Mouse (Mus musculus) limb, embryonic 13.5 days (tissue): ENCODE measurements around the gene Olfr948. TPM values are rescaled to one million over a fixed set of nuclear protein-coding genes. Genes with fewer than 3 reads are reported as not detected.

Experiments used
- ATAC-seq: fragments of 200-750 bp; cut with Nextera tagmentation; 2 replicates; pipeline ENCODE4 v1.8.0; 2017; ENCODE audit warnings: low read depth, moderate number of reproducible peaks, moderate TSS enrichment; ENCODE audit not compliant: low FRiP score
- H3K27ac ChIP-seq: fragments of 300-500 bp; sonication (generic); 2 replicates; pipeline ENCODE4 v1.5.1; 2015; ENCODE audit warnings: inconsistent platforms, mild to moderate bottlenecking, moderate library complexity
- H3K27me3 ChIP-seq: fragments of 300-500 bp; sonication (generic); 2 replicates; pipeline ENCODE4 v1.6.1; 2015; ENCODE audit warnings: mild to moderate bottlenecking, inconsistent platforms
- H3K36me3 ChIP-seq: fragments of 300-500 bp; sonication (generic); 2 replicates; pipeline ENCODE4 v1.6.1; 2015; ENCODE audit warnings: inconsistent platforms, mild to moderate bottlenecking, moderate library complexity
- H3K4me1 ChIP-seq: fragments of 300-500 bp; sonication (generic); 2 replicates; pipeline ENCODE4 v1.6.1; 2015; ENCODE audit warnings: inconsistent platforms
- H3K4me2 ChIP-seq: fragments of 300-500 bp; sonication (generic); replicated peaks from 2 replicates; pipeline ENCODE4 v1.6.1; 2015; ENCODE audit warnings: inconsistent platforms, mild to moderate bottlenecking, moderate library complexity
- H3K4me3 ChIP-seq: fragments of 300-500 bp; sonication (generic); 2 replicates; pipeline ENCODE4 v1.5.1; 2015; ENCODE audit warnings: moderate library complexity, mild to moderate bottlenecking, inconsistent platforms
- H3K9ac ChIP-seq: fragments of 300-500 bp; sonication (generic); 2 replicates; pipeline ENCODE4 v1.6.1; 2015; ENCODE audit warnings: mild to moderate bottlenecking, inconsistent platforms
- H3K9me3 ChIP-seq: fragments of 300-500 bp; sonication (generic); 2 replicates; pipeline ENCODE4 v1.6.1; 2016; ENCODE audit warnings: inconsistent platforms
- WGBS: fragments of 180-500 bp; shearing (Covaris S2); methylation state at CpG from one replicate; pipeline ENCODE4 v1.1.7; 2015; 5-methylcytosine and 5-hydroxymethylcytosine counted together
- polyA plus RNA-seq: library from polyadenylated mRNA; unstranded; fragments of >200 nt; fragmentation: Nextera tagmentation; extraction: Ambion mirVana; gene quantifications from 2 replicates; pipeline ENCODE4 v1.2.1, GENCODE M21; 2015

Gene Olfr948
- polyA plus RNA-seq = not detected in 2 replicates

GRCm38 (mm10) chr9:39325945-39326344 lies at the start of gene Olfr948:
Gene Olfr948, minus strand, starts transcription at chr9:39326045.
- no peaks in the 10 kb centered on the region for H3K27me3 ChIP-seq
- H3K27ac ChIP-seq = no peak within 1 kb of the TSS
- no peak within 1 kb of the TSS for H3K4me3 ChIP-seq
- no peak within 1 kb of the TSS for H3K4me2 ChIP-seq
- H3K9me3 ChIP-seq = no peaks in the 10 kb centered on the region
- H3K4me1 ChIP-seq = no peaks in the 10 kb centered on the region
- no peak within 1 kb of the TSS for H3K9ac ChIP-seq
- no peaks in the 10 kb centered on the region for H3K36me3 ChIP-seq
- ATAC-seq = no peak

- no peaks in the 10 kb centered on the region for H3K27me3 ChIP-seq
- H3K27ac ChIP-seq = no peak overlapping the region
- no peak overlapping the region for H3K4me3 ChIP-seq
- H3K4me1 ChIP-seq = no peaks in the 10 kb centered on the region
- H3K9ac ChIP-seq = no peak overlapping the region
- H3K36me3 ChIP-seq = no peaks in the 10 kb centered on the region
- 77% methylated on average over 2 of the region's 2 CpGs for WGBS
- no peak for ATAC-seq
- no peak overlapping the region for H3K4me2 ChIP-seq
- H3K9me3 ChIP-seq = no peaks in the 10 kb centered on the region
Measured at GRCm38 (mm10) chr9:39287136-39287535, 38.7 kb downstream of the Olfr948 start.

- H3K9me3 ChIP-seq = no peaks in the 10 kb centered on the region
- H3K4me2 ChIP-seq = no peak within 1 kb of the TSS
- H3K4me3 ChIP-seq = no peak within 1 kb of the TSS
- no peak within 1 kb of the TSS for H3K27ac ChIP-seq
- no peaks in the 10 kb centered on the region for H3K4me1 ChIP-seq
- H3K9ac ChIP-seq = no peak within 1 kb of the TSS
- H3K27me3 ChIP-seq = no peaks in the 10 kb centered on the region
- H3K36me3 ChIP-seq = no peaks in the 10 kb centered on the region
- ATAC-seq = no peak
- WGBS = 90% methylated on average over 3 of the region's 3 CpGs
Measured at GRCm38 (mm10) chr9:39276718-39277117, 49.1 kb downstream of the Olfr948 start, which contains the start of gene Olfr945. Gene Olfr945, minus strand, starts transcription at chr9:39276818.

Other genes with a start within 250 kb of the Olfr948 start
- not detected in 2 replicates for gene Olfr938, start 247.2 kb downstream of the Olfr948 start, polyA plus RNA-seq
- not detected in 2 replicates for gene Olfr27, start 197.9 kb downstream of the Olfr948 start, polyA plus RNA-seq
- gene Olfr943, start 159.7 kb downstream of the Olfr948 start, polyA plus RNA-seq = not detected in 2 replicates
- gene Olfr944, start 124.1 kb downstream of the Olfr948 start, polyA plus RNA-seq = not detected in 2 replicates
- gene Olfr1537, start 76.1 kb downstream of the Olfr948 start, polyA plus RNA-seq = not detected in 2 replicates
- not detected in 2 replicates for gene Olfr945, start 49.2 kb downstream of the Olfr948 start, polyA plus RNA-seq
- not detected in 2 replicates for gene Olfr951, start 61.4 kb upstream of the Olfr948 start, polyA plus RNA-seq
- gene Olfr952, start 101.1 kb upstream of the Olfr948 start, polyA plus RNA-seq = not detected in 2 replicates
- not detected in 2 replicates for gene Olfr954, start 130.7 kb upstream of the Olfr948 start, polyA plus RNA-seq
- not detected in 2 replicates for gene Olfr955, start 145.9 kb upstream of the Olfr948 start, polyA plus RNA-seq
- gene Olfr44, start 167.9 kb upstream of the Olfr948 start, polyA plus RNA-seq = not detected in 2 replicates
- not detected in 2 replicates for gene Olfr957, start 189.8 kb upstream of the Olfr948 start, polyA plus RNA-seq
- gene Olfr958, start 228.0 kb upstream of the Olfr948 start, polyA plus RNA-seq = not detected in 2 replicates
- gene Olfr959, start 249.5 kb upstream of the Olfr948 start, polyA plus RNA-seq = not detected in 2 replicates